Mouse (Mus musculus) lung, postnatal 10 days (tissue): ENCODE measurements around the gene Iqgap3.

Source experiments
- DNase-seq: peaks from one replicate; pipeline ENCODE4 v3.0.0; 2021

Iqgap3 gene

DNA sequence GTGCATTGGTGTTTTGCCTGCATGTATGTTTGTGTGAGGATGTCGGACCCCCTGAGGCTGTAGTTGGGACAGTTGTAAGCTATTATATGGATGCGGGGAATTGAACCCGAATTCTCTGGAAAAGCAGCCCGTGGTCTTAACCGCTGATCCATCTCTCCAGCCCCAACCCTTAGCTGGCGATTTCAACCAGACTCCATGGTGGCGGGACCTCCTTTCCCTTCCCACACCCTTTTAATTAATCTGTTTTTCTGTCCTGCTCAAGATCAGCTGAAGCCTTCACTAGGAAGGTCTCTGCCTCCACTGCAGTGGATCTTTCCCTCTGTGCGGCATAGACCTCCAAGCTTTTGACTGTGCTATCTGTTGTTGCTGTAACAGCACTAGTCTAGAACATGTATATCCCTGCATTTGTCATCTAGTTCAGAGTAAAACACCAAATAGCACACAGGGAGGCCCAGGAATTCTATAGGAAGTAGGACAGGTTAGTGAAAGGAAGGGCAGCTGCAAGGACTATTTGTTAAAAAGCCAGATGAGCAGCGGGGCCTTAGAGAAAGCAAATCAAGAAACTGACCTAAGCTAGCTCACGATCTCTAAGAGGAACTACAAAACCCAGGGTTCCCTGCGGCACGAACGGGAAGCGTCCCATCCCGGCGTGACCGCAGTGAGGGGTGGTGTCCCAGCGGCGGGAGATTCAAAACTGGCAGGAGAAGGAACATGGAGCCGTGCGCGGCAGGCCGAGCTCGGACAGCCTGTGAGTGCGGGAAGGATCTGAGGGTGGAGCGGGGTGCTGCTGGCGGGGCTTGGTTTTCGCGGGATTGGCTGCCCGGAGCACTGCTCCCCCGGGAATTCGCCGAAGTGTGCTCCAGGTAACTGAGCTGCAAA, at the start of gene Iqgap3:
Gene Iqgap3, plus strand, starts transcription at position 627 of the 879 bp plus-strand sequence.
- DNase-seq: peak; percentile 95

DNA sequence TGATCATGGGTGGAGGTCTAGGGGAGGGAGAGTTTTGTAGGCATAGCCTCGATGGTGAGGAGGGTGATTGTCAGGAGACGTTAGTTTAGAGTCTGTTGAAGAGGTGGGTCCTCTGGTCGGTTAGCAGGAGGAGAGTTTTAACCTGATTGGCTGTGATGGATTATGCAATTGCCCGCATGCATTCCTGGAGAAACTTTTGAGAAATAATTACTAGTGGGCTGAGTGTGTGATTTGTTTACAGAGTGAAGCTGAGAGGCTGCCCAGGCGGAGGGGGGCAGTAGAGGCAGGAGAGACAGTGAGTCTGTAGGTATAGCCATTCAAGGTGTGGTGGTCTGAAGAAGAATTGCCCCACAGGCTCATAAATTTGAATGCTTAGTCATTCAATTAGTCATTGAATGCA, 48.3 kb upstream of the Iqgap3 start:
- peak; percentile 40 for DNase-seq

DNA sequence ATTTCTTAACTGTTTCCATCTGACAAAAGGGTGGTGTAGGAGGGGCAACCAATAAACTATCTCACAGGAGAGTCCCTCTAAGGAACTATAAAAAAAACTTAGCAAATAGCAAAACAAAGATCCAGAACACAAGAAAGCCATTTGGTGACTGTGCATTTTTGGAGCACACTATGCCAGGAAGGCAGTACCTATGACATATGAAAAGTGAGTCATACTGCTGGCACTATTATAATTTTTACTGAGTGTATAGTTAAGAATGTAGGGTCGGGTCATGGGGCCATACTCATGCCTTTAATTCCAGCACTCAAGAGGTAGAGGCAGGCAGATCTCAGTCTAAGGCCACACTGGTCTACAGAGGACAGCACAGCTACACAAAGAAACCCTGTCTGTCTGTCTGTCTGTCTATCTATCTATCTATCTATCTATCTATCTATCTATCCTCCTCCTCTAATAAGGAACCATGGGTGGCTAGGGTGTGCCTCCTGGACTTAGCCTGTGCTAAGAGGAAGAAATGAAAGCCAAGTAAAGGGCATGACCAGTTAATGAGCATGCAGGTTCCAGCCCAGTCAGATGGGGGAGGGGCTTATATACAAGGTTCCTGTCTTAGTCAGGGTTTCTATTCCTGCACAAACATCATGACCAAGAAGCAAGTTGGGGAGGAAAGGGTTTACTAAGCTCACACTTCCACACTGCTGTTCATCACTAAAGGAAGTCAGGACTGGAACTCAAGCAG, 46.0 kb upstream of the Iqgap3 start:
- DNase-seq: no peak

DNA sequence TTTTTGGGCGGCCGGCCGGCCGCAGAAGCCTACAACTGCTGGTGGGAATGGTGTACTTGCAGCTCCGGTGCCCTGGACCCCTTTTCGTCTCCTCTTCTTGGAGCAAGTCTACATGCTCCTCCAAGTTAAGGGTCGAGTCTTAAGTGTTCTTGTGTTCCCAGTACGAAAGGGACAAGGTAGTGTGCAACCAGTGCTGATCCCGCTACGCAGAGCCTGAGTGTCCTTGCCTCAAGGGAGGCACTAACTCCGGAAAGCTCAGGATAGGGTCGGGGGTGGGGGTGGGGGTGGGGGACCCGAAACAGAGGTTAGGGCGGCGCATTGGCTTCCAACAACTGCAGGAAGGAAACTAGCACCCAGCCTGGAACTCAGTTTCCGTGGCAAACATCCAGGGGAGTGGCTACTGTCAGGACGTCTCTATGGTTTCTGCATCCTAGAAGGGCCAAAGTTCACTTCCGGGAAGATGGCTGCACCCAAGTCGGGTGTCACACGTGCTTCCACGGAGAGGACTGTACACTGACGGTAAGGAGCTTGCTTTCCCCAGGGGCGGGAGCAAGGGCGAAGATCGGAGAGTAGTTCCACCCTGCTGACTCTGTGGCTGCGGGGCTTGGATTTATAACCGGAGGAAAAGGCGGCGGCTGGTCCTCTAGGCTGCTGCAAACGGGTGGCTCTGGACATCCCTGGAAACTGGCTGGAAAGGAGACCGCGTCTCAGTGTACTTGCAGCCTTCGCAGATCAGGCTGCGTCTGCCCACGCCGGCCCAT, 38.9 kb upstream of the Iqgap3 start, which contains the start of gene Gpatch4:
Gene Gpatch4, plus strand, starts transcription at position 448 of the 761 bp plus-strand sequence.
- peak; percentile 95 for DNase-seq

DNA sequence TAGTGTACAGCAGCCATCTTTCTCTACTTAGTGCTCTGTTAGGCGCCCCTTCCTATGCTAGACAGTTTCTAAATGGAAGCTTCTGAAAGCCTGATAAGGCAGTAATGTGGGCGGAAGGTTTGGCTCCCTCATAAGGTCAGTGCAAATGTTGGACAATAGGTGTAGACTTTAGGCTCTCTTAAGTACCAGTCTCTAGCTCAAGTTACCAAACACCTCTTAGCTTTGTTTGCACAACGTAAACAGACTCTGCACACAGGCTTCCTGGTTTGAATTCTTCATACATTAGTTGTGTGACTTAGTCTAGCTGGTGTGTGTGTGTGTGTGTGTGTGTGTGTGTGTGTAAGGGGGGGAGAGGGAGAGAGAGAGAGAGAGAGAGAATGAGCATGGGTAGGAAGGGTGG, 32.2 kb upstream of the Iqgap3 start:
- DNase-seq: peak; percentile 30

DNA sequence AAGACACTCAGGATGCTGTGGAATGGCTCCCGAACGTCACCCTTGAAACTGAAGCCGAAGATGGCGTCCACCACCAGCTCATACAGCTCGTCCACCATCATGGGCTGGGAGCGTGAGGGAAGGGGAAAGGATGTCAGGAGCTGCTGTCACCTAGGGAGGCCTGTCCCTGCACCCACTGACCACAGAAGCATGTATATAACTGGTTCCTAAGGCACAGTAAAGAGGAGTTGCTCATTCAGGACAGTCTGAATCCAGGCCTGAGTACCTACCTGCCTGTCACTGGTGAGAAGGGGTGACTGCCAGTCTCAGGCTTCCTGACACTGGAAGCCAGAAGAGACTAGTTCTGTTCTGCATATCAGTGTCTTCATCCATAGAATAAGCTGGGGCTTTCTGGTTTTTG, 24.7 kb upstream of the Iqgap3 start:
- DNase-seq: no peak

DNA sequence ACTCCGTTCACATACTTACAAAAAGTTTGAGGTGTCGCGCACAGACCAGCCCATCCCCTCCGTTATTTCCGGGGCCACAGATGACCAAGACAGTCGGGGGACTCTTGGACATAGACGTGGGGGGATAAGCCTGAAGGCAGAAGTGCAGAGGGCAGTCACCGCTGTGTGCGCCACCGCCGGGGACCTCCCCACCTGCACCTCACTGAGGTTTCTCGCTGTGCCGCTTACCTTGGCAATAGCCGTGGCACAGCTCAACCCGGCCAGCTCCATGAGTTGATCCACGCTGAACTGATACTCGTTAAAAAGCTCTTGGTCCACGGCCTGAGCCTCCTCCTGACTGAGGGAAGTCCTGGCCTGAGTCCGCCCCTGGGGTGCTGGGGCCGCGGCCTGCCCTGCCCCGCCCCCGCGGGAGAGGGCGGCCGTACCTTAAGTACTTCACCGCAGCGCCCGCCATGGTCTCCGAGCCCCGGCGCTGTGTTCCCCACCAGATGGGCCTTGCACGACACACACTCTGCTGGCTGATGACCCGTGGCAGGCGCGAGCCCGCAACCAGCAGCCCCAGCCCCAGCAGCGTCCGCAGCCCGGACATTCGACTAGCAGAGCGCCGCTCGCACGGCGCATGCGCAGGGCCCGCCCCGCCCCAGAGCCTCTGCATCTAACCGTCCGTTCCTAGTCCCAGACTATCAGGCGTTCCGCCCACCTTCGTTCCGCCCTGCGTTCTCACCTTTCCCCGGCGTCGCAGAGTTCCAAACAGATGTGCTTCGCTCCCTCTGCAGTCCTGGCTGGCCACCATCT, 23.7 kb upstream of the Iqgap3 start, which contains the start of gene Naxe:
Gene Naxe, minus strand, starts transcription at position 594 of the 795 bp plus-strand sequence.
- DNase-seq: peak; percentile 90

DNA sequence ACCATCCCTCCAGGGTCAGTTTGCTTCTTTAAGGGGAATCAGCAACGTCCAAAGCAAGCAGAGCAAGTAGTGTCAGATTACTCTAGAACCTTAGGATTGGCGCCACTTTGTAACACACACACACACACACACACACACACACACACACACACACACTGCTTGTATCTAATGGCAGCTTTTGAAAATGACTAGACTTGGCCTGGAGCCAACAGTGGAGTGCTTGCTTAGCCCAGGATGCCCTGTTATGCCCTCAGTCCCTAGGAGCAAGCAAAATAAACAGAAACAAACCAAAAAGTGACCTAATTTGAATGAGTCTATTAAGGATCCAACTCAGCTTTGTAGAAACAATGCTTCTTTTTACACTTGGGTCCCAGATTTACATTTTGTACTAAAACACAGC, 13.4 kb upstream of the Iqgap3 start:
- peak; percentile 71 for DNase-seq

DNA sequence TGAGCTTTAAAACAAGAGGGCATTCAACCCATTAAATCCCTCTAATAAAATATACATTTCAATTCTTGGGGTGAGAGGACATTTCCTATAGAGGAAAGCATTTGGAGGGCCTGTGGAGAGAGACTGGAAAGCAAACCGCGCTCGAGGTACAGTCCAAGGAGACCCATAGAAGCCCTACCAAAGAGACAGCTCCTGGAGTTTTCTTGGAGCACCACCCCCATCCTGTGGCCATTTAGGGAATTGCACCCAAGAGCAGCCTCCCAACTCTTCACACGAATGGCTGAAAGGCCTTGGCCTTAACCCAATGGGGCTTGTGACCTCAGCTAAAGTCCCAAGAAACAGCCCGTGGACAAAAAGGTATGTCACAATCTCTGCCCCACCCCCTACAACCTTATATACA, 10.0 kb upstream of the Iqgap3 start:
- peak; percentile 93 for DNase-seq

DNA sequence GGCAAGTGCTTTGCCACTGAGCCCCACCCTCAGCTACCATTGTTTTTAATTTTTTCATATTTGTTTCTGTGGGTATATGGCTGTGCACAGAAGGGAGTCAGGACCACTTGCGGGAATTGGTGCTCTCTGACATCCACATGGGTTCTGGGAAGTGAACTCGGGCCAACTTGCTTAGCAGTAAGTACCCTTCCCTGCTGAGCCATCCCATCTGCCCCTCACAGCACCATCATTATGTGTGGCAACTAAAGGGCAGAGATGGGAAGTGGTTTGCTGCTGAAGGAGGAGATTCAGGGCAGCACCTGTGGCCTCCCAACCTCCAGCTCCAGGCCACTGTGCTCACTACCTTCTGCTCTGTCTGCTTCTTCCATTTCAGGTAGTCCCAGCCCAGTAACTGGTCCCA, 8.1 kb upstream of the Iqgap3 start:
- DNase-seq: no peak

DNA sequence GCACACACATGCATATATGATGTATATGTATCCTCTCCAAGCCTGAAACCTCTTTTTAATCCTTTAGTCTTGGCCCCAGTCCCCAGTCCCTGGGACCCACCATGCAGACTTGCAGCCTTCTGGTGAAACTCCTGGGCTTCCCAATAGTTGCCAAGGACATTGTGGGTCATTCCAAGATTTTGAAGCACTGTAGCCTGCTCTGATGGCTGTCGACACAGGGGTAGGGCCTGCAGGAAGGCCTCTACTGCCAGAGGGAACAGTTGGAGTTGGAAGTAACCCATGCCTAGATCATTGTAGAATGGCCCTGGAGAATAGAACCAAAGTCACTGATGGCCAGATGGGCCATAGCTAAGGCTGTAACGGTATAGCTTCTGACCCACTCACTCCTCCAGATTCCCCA, 7.4 kb upstream of the Iqgap3 start:
- no peak for DNase-seq

DNA sequence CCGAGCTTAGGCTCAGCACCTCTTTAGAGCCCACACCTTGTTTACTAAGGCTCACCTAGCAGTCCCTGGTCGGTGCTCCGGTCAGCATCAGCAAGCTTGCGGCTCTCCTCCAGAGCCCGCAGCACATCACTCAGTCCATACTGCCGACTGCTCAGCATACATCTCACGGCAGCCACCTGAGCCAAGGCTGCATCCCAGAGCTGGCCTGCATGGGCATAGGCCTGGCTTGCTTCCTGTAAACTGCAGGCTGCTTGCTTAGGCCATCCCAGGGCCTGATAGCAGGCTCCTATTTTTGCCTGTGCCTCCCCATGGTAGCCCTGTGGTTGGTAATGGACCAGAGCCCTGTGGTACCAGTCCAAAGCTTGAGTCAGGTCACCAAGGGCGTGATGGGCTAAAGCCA, 7.0 kb upstream of the Iqgap3 start:
- no peak for DNase-seq

DNA sequence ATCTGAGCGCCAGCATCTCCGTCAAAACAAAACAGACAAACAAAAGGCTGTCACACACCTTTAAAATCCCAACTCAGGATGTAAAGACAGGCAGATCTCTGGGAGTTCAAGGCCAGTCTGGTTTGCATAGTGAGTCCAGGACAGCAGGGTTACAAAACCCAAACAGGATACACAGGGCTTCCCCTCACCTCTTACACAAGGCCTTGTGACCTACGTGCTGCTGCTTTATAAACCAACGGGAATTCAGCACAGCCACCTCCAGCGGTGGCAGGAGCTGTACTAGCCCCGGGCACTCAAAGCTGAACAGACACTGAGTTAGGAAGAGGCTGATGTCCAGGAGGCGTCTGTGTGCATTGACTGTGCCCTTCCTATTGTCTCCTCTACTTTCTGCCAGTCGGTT, 4.3 kb upstream of the Iqgap3 start:
- no peak for DNase-seq

DNA sequence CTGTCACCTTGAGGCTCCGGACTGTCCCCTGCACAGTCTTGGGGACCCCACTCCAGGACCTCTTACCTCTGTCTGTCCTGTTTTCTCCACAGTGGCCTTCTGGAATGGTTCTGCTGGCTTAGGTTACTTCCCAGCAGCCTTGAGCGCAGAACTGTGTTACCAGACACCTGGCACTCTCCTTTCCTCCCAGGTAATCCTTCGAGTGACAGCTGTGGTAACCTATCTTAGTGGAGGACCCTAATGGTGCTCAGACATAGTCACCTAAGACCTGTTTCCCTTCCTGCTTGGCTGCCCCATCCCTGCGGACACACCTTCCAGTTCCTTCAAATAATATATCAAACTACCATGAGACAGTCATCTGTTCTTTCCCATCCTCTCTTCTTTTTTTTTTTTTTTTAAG, 3.6 kb upstream of the Iqgap3 start, which contains the start of gene Ttc24:
Gene Ttc24, minus strand, starts transcription at position 101 of the 400 bp plus-strand sequence.
- no peak for DNase-seq

DNA sequence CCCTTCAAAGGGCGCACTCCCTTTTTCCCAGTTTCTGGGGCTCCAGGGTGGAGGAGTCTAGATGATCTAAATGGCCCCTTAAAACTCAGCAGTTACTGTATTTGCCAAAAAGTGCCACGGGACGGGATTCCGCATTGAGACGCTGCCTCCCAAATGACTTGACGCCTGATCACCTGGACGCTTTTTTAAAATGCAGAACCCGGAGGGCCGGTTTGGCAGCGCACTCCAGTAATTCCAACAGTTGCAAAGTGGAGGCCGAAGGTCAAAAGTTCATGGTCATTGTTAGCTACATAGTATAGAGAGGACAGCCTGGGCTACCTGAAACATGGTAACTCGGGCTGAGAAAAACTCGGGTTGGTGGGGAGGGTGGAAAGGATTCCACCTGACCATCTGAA, 450 bp downstream of the Iqgap3 start:
- DNase-seq: peak; percentile 23

DNA sequence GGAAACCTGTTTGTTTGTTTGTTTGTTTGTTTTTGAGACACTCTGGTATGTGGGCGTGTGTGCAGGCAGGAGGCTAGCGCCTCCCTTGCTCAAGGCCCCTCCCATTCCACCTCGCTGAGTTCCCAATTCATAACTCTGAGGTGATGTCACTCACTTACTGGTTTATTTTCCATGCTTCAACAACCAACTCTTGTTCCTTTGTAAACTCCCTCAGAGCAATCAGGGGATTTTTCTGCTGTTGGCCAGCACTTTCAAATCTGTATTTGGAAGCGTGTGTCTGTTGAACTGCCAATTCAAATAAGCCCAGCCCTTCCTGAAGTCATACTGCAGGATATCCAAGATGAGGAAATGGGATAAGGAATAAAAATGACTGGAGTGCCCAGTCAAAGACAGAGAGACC, 892 bp downstream of the Iqgap3 start:
- peak; percentile 64 for DNase-seq

DNA sequence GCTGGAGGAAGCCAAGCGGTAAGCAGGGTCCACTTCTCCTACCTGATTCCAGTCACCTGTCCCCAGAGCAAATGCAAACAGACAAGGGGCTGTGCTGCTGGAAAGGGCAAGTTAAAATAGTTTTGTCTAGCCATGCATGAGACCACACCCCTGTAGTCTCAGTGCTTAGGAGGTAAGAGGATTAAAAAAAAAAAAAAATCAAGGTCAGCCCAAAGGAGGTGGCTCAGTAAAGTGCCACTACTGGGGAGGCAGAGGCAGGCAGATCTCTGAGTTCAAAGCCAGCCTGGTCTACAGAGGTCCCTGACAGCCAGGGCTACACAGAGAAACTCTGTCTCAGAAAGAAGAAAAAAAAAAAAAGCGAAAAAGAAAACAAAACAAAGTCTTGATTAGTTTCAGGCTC, 2.2 kb downstream of the Iqgap3 start:
- no peak for DNase-seq

DNA sequence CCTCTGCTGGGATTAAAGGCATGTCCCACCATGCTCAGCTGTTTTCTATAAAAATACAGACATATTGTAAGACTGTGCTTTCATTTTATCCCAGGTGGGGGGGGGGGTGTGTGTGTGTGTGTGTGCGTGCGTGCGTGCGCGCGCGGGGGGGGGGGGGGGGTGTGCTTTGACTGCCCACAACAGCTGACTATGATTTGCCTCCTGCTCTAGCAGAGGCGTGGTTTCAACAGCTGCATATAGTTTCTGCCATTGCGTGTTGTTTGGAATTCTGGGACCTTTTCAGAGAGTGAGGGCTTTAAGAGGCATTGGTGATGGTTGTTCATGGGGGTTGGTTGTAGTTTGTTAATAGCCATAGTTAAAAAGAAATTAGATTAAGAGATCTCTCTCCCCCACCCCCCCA, 3.7 kb downstream of the Iqgap3 start:
- DNase-seq: no peak

DNA sequence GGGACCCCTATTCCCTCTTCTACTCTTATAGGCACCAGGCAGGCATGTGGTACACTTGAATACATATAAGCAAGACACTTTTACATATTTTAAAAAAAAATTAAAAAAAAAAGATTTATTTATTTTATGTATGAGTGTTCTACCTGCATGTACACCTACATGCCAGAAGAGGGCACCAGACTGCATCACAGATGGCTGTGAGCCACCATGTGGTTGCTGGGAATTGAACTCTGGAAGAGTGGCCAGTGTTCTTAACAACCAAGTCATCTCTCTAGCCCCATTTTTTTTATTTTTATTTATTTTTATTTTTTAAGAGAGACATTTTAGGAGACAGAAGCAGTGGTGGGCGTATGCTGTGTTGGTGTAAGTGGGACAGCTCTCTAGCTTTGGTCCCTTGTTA, 5.9 kb downstream of the Iqgap3 start:
- DNase-seq: peak; percentile 51

DNA sequence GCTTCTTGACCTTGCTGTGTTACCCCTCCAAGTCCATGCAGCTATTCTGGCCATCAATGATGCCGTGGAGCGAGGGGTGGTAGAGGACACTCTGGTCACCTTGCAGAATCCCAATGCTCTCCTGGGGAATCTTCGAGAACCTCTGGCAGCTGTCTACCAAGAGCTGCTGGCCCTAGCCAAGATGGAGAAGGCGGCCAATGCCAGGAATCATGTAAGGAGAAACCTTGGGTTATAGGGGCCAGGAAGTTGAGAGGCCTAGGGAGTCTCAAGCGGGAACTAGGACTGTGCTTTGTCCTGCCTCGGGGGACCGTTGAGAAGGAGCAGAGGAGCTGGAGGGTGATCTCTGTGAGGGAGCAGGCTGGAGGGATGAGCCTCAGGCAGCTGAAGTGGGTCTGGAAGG, 8.3 kb downstream of the Iqgap3 start:
- DNase-seq: no peak

DNA sequence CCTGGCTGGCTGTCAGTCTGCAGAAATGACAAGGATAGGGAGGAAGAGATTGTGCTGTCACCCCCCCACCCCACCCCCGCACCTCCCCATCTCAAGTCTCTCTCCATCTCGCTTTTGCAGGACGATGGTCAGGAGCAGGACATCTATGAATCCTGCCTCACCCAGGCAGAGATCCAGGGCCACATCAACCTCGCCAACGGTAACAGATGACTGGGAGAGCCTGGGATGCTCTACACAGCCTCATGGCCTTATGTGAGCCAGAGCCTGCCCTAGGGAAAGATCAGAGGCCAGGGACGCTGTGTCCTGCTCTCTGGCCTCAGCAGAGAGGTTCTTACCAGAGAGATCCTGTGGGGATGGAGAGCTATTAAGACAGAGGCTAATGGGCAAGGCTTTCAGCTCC, 8.8 kb downstream of the Iqgap3 start:
- no peak for DNase-seq

DNA sequence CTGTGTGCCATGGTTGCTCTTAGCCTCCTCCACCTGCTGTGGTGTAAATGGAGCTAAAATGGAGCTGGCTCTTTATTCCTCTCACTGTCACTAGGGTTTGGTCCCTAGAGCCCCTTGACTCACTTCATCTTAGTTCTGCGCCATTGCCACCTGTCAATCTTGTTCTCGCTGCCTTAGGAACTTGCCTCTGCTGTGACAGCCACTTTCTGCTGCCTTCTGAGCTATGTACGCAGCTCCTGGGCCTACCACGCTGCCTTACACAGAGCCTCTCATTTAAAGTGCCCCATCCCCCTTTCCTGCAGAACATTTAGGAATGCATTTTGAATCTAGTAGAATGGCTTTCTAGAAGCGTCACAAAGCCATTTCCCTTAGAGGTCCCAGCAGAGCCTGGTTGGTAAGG, 12.4 kb downstream of the Iqgap3 start:
- DNase-seq: no peak
